Mouse (Mus musculus): Measurements from ENCODE around the gene Arhgef3.
A peak's percentile ranks its signal among the peaks of the same experiment; 100 is the strongest.

DNA sequence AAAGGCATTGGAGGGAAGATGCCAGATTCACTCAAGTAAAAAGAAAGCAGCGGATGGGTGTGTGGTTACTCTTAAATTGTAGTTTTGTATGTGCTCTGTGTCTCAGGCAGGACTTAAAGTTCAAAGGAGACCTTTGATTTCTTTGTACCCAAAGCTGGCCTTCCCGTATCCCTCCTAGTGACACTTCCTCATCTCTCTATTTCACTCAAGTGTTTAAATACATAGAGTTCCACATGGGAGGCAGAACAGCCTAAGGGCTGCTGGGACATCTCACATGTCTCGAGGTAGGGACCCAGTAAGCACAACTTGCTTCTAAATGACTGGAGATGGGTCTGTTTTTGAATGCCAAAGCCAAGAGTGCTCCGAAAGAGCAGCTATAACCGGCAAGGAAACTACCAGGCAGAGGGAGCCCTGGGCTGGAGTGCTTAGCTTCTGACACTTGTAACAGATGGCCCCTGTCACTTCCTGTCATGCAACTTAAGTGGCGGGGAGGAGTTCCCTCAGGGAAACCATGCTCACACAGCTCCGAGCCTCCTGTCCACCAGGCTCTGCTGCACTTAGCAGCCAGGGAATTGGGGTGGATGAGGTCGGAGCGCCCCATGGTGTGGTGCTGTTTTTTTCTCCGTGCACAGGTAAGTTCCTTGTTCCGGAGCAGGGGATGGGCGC is 123.0 kb downstream of the Arhgef3 start:
- peak; percentile 52 for TF ChIP-seq CTCF (IDR thresholded peaks at IDR 0.05)
- peak; percentile 13; the same call in 1 of the 2 replicates for TF ChIP-seq EP300 (IDR thresholded peaks at IDR 0.05)

Data from lung, postnatal 0 days (tissue).